Mouse (Mus musculus): ENCODE measurements around the gene Pax5. TPM values are rescaled to one million over a fixed set of nuclear protein-coding genes. Genes with fewer than 3 reads are reported as not detected.

The Pax5 gene
- polyA plus RNA-seq, 1 experiment from 2014 or later: 0.01 TPM

DNA sequence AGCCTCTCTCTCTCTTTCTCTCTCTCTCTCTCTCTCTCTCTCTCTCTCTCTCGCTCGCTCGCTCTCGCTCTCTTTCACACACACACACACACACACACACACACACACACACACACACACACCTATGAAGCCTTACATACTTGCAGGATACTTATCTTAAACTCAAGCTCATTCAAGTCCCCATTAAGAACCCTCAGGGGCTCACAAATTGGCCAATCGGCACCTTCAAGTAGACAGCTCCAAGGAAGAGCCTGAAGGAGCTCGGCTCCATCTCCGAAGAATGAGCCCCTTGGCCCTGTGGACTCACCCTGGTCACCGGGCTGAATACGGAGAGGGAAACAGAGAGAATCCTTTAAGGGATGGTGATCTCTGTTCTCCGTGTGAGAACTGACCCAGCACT is 141.1 kb downstream of the Pax5 start:
- no peaks in the 10 kb centered on the region for H3K9me3 ChIP-seq
- ATAC-seq: no peak
- H3K4me2 ChIP-seq (replicated peaks): no peak overlapping the region
- 81% methylated on average over 10 of the region's 10 CpGs for WGBS
- no peaks in the 10 kb centered on the region for H3K27me3 ChIP-seq (replicated peaks)
- H3K4me1 ChIP-seq (replicated peaks): no peaks in the 10 kb centered on the region
- H3K27ac ChIP-seq: no peak overlapping the region
- no peaks in the 10 kb centered on the region for H3K36me3 ChIP-seq
- H3K9ac ChIP-seq: no peak overlapping the region
- H3K4me3 ChIP-seq (replicated peaks): no peak overlapping the region

DNA sequence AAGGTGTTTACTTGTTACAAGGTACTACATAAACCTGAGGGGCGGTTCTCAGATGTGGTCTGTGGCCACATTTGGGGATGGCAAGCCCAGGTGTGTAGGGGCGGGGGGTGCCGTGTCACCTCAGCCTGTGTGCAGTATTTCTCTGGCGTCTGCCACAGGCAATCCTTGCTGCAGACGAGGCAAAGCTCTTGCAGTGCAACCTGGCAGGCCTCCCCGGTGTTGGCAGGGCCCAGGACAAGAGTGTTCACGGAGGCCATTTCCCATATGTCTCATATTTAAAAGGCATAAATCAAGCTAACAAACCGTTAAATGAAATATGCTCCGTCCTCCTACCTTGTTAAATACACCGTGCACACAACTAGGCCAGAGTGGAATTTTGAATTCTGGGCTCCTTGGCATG is 141.6 kb downstream of the Pax5 start:
- no peaks in the 10 kb centered on the region for H3K4me1 ChIP-seq (replicated peaks)
- H3K36me3 ChIP-seq: no peaks in the 10 kb centered on the region
- no peak overlapping the region for H3K9ac ChIP-seq
- no peaks in the 10 kb centered on the region for H3K27me3 ChIP-seq (replicated peaks)
- H3K4me3 ChIP-seq (replicated peaks): no peak overlapping the region
- no peak overlapping the region for H3K27ac ChIP-seq
- ATAC-seq: no peak
- no peak overlapping the region for H3K4me2 ChIP-seq (replicated peaks)
- no peaks in the 10 kb centered on the region for H3K9me3 ChIP-seq
- 72% methylated on average over 10 of the region's 10 CpGs for WGBS

GRCm38 (mm10) chr4:44566401-44566800 is 143.9 kb downstream of the Pax5 start:
- WGBS: 65% methylated on average over 8 of the region's 8 CpGs
- Histone ChIP-seq H3K4me3 (replicated peaks) (no peak overlapping the region), H3K27ac (no peak overlapping the region), H3K36me3 (no peaks in the 10 kb centered on the region), H3K4me1 (replicated peaks) (no peaks in the 10 kb centered on the region), H3K27me3 (replicated peaks) (no peaks in the 10 kb centered on the region), H3K9me3 (no peaks in the 10 kb centered on the region), H3K4me2 (replicated peaks) (no peak overlapping the region), H3K9ac (no peak overlapping the region)
- ATAC-seq: no peak

- Histone ChIP-seq H3K27me3 (replicated peaks) (no peaks in the 10 kb centered on the region), H3K4me2 (replicated peaks) (no peak overlapping the region), H3K36me3 (no peaks in the 10 kb centered on the region), H3K4me1 (replicated peaks) (no peaks in the 10 kb centered on the region), H3K27ac (no peak overlapping the region), H3K4me3 (replicated peaks) (no peak overlapping the region), H3K9me3 (no peaks in the 10 kb centered on the region), H3K9ac (no peak overlapping the region)
- ATAC-seq: no peak
- 76% methylated on average over 12 of the region's 12 CpGs for WGBS
Measured at GRCm38 (mm10) chr4:44565126-44566082, 144.9 kb downstream of the Pax5 start.

GRCm38 (mm10) chr4:44564602-44565001 is 145.7 kb downstream of the Pax5 start:
- Histone ChIP-seq H3K9me3 (no peaks in the 10 kb centered on the region), H3K4me3 (replicated peaks) (no peak overlapping the region), H3K4me2 (replicated peaks) (no peak overlapping the region), H3K27me3 (replicated peaks) (no peaks in the 10 kb centered on the region), H3K4me1 (replicated peaks) (no peaks in the 10 kb centered on the region), H3K27ac (no peak overlapping the region), H3K36me3 (no peaks in the 10 kb centered on the region), H3K9ac (no peak overlapping the region)
- WGBS: 7% methylated on average over 10 of the region's 10 CpGs
- no peak for ATAC-seq

GRCm38 (mm10) chr4:44560956-44561355 is 149.3 kb downstream of the Pax5 start:
- Histone ChIP-seq H3K9ac (no peak overlapping the region), H3K27ac (no peak overlapping the region), H3K27me3 (replicated peaks) (0 out of 2 replicates have a peak, but pooled peaks cover 9% of the 10 kb centered on the region), H3K4me1 (replicated peaks) (no peaks in the 10 kb centered on the region), H3K9me3 (no peaks in the 10 kb centered on the region), H3K36me3 (no peaks in the 10 kb centered on the region), H3K4me2 (replicated peaks) (no peak overlapping the region), H3K4me3 (replicated peaks) (no peak overlapping the region)
- 62% methylated on average over 8 of the region's 8 CpGs for WGBS
- ATAC-seq: no peak

GRCm38 (mm10) chr4:44558564-44558955 is 151.7 kb downstream of the Pax5 start:
- Histone ChIP-seq H3K27ac (no peak overlapping the region), H3K4me2 (replicated peaks) (peak overlapping the region; percentile 74), H3K27me3 (replicated peaks) (0 out of 2 replicates have a peak, but pooled peaks cover 9% of the 10 kb centered on the region), H3K4me3 (replicated peaks) (peak overlapping the region; percentile 24; the same call in 1 of the 2 replicates), H3K4me1 (replicated peaks) (no peaks in the 10 kb centered on the region), H3K36me3 (no peaks in the 10 kb centered on the region), H3K9me3 (no peaks in the 10 kb centered on the region), H3K9ac (no peak overlapping the region)
- 21% methylated on average over 7 of the region's 7 CpGs for WGBS
- ATAC-seq: no peak

DNA sequence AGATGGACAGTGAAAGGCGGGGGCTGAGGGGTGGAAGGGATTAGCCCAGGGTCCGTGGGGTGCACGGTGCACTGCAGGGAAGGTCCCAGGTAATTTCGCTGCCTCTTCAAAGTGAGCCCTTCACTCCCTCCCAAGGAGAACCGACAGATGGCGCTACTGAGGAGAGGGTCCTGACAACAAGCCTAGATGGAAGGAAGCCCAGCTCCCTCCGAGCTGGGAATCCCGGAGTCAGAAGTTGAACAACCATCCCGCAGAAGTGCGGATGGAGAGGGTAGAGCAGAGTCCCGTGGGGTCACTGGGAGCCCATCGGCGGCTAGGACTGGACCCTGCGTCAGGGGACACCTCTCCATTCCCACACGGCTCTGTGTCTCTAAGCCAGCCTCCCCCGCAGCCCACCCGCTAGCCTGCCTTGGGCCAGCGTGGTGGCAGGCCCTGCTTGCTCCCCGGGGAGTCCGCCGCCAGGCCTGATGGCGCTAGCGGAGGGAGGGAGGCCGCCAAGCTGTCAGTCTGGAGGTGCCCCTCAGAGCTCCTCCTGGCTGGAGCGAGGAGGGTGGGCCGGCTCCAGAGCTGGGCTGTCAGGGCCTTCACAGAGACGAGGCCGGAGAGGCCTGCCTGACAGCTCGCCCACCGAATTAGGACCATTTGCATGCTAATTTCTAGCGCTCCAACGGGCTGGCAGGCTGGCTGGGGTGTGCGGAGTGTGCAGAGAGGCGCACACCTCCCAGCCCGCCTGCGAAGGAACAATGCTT is 152.3 kb downstream of the Pax5 start:
- Histone ChIP-seq H3K4me2 (replicated peaks) (peak overlapping the region; percentile 74), H3K9ac (peak overlapping the region; percentile 42), H3K9me3 (no peaks in the 10 kb centered on the region), H3K27ac (no peak overlapping the region), H3K27me3 (replicated peaks) (0 out of 2 replicates have a peak, but pooled peaks cover 9% of the 10 kb centered on the region), H3K4me3 (replicated peaks) (peak overlapping the region; percentile 24), H3K4me1 (replicated peaks) (no peaks in the 10 kb centered on the region), H3K36me3 (no peaks in the 10 kb centered on the region)
- peak; percentile 20; the same call in 1 of the 2 replicates for ATAC-seq
- WGBS: 4% methylated on average over 36 of the region's 36 CpGs

- Histone ChIP-seq H3K9ac (no peak overlapping the region), H3K4me3 (replicated peaks) (no peak overlapping the region), H3K4me1 (replicated peaks) (no peaks in the 10 kb centered on the region), H3K27ac (no peak overlapping the region), H3K27me3 (replicated peaks) (0 out of 2 replicates have a peak, but pooled peaks cover 9% of the 10 kb centered on the region), H3K4me2 (replicated peaks) (no peak overlapping the region), H3K9me3 (no peaks in the 10 kb centered on the region), H3K36me3 (no peaks in the 10 kb centered on the region)
- 94% methylated on average over 9 of the region's 9 CpGs for WGBS
- no peak for ATAC-seq
Measured at GRCm38 (mm10) chr4:44556586-44557281, 153.6 kb downstream of the Pax5 start.

- Histone ChIP-seq H3K9ac (no peak overlapping the region), H3K4me1 (replicated peaks) (no peaks in the 10 kb centered on the region), H3K27me3 (replicated peaks) (0 out of 2 replicates have a peak, but pooled peaks cover 9% of the 10 kb centered on the region), H3K4me2 (replicated peaks) (no peak overlapping the region), H3K27ac (no peak overlapping the region), H3K9me3 (no peaks in the 10 kb centered on the region), H3K36me3 (no peaks in the 10 kb centered on the region), H3K4me3 (replicated peaks) (no peak overlapping the region)
- 72% methylated on average over 9 of the region's 9 CpGs for WGBS
- ATAC-seq: no peak
Measured at GRCm38 (mm10) chr4:44555576-44555975, 154.7 kb downstream of the Pax5 start.

- Histone ChIP-seq H3K4me3 (replicated peaks) (no peak overlapping the region), H3K9me3 (no peaks in the 10 kb centered on the region), H3K36me3 (no peaks in the 10 kb centered on the region), H3K27me3 (replicated peaks) (no peaks in the 10 kb centered on the region), H3K4me2 (replicated peaks) (no peak overlapping the region), H3K27ac (no peak overlapping the region), H3K9ac (no peak overlapping the region), H3K4me1 (replicated peaks) (no peaks in the 10 kb centered on the region)
- ATAC-seq: no peak
- 68% methylated on average over 12 of the region's 12 CpGs for WGBS
Measured at GRCm38 (mm10) chr4:44551470-44551869, 158.8 kb downstream of the Pax5 start.

DNA sequence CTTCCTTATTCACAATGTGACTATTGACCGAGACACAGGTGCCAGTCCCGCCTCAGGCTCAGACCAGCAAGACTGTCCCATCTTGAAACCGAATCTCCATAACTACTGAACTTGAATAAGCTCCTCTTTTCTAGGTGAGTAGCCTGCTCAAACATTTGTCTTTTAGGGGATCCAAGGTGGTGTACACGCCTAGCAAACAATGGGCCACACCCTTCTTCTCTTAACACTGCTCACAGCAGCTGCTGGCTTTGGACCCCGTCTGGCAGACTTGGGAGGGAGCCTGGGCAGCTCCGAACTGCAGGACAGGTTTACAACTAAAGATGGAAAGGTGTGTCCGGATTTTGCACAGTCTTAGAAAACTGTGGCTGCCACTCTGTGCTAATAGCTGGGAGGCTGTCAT is 161.3 kb downstream of the Pax5 start:
- WGBS: 69% methylated on average over 7 of the region's 7 CpGs
- Histone ChIP-seq H3K4me2 (replicated peaks) (no peak overlapping the region), H3K4me3 (replicated peaks) (no peak overlapping the region), H3K4me1 (replicated peaks) (no peaks in the 10 kb centered on the region), H3K27me3 (replicated peaks) (0 out of 2 replicates have a peak, but pooled peaks cover 4% of the 10 kb centered on the region), H3K27ac (no peak overlapping the region), H3K36me3 (no peaks in the 10 kb centered on the region), H3K9ac (no peak overlapping the region), H3K9me3 (no peaks in the 10 kb centered on the region)
- ATAC-seq: no peak

Measured in intestine, embryonic 15.5 days (tissue).